Mouse (Mus musculus) ovary, adult 18-20 months (tissue): Measurements from ENCODE around the gene Ctss.
"Not testable (repeated sequence)": the region's sequence is repeated elsewhere in the genome, so short reads cannot be mapped to it uniquely, and the experiment has no call there.

Source experiments
- DNase-seq: peaks from one replicate; pipeline ENCODE4 v3.0.0; 2022; ENCODE audit warnings: low spot score, mixed read lengths

Gene Ctss

DNA sequence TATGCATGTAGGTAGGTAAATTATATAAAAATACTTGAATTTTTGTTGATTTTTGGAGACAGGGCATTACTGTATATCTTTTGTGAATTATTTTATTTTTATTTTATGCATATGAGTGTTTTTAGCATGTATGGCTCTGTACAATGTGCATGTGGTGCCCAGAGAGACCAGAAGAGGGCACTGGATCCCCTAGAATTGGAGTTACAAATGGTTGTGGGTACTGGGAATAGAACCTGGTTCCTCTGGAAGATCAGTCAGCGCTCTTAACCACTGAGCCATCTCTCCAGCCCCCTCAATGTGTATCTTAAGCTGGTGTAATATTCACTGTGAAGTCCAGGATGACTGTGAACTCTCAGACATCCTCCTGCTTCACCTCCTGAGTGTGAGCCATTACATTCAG, 8.3 kb downstream of the Ctss start:
- no peak for DNase-seq

GRCm38 (mm10) chr3:95538936-95539335, 12.3 kb downstream of the Ctss start:
- no peak for DNase-seq

DNA sequence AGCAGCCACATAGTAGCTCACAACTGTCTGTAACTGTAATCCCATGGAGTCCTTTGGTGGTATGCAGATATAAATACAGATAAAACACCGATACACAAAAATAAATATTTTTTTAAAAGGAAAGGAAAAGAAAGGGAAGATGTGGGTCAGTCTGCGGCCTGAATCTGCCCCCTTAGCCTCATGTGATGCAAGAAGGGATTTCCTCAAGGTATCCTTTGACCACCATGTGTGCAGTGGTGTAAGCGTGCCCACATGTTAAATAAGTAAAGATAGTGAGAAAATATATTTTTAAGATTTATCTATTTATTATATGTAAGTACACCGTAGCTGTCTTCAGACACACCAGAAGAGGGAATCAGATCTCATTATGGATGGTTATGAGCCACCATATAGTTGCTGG, 13.3 kb downstream of the Ctss start:
- DNase-seq: no peak

GRCm38 (mm10) chr3:95541186-95541585, 14.6 kb downstream of the Ctss start:
- DNase-seq: not testable (repeated sequence)

DNA sequence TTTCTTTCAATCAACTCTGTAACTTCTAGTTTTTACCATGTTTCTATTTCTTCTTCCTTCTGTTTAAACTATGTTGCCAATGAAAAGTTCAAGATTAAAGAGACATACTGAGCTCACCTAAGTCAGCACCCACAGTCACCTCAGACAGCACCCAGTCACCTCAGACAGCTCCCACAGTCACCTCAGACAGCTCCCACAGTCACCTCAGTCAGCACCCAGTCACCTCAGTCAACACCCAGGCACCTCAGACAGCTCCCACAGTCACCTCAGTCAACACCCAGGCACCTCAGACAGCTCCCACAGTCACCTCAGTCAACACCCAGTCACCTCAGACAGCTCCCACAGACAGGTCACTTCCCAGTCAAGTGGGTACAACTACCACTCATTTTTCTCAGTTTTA, 15.6 kb downstream of the Ctss start:
- DNase-seq: no peak

- DNase-seq: no peak
Observed at GRCm38 (mm10) chr3:95542981-95543380, 16.4 kb downstream of the Ctss start.

- DNase-seq: no peak
Observed at GRCm38 (mm10) chr3:95550176-95550575, 23.6 kb downstream of the Ctss start.

- no peak for DNase-seq
Observed at GRCm38 (mm10) chr3:95553986-95554385, 27.4 kb downstream of the Ctss start.

- DNase-seq: no peak
Observed at GRCm38 (mm10) chr3:95559437-95559836, 32.9 kb downstream of the Ctss start, which contains the start of gene Hormad1. TSS of gene Hormad1 (plus strand) at chr3:95559677.

DNA sequence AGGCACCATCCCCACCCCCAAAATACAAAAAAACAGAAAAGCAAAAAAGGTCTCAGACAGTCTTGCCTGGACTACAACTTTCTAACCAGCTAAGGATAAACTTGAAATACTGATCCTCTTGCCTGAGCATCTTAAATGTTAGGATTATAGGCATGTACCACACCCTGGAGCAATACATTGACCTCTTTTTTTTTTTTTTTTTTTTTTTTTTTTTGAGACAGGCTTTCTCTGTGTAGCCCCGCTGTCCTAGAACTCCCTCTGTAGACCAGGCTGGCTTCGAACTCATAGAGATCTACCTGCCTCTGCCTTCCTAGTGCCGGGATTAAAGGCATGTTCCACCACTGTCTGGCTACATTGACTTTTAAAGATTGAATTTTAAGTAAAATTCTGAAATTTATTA, 34.2 kb downstream of the Ctss start:
- no peak for DNase-seq

GRCm38 (mm10) chr3:95561826-95562225, 35.2 kb downstream of the Ctss start:
- DNase-seq: no peak

- no peak for DNase-seq
Observed at GRCm38 (mm10) chr3:95569585-95569984, 43.0 kb downstream of the Ctss start.

DNA sequence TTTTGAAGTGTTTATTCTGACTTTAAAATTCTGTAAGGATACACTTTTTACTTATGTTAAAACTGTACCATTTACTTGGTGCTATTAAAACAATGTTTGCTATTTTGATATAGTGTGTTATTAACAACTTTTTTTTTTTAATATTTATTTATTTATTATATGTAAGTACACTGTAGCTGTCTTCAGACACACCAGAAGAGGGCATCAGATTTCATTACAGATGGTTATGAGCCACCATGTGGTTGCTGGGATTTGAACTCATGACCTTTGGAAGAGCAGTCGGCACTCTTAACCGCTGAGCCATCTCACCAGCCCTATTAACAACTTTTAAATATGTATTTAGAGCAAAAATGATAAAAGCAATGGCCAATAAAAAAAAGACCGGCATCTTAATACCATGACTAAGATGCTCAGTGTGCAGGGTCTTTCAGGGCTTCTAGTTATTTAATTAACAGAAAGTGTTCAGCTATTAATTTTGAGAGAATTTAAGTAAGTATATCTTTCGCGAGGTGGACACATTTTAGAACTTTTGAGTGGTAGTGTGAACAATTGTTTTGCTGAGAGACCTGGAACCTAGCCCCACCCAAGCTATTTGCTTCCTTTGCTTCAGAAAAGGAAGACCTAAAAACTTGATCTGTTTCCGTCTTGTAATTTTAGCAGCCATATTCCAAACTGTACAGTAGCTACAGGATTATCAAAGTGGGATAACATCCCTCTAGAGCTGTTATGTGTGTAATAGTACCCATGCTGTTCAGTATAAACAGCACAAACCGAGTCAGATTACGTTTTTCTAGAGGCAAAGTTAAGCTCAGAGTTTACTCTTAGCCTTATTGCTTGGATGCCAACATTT, 61.4 kb downstream of the Ctss start:
- DNase-seq: no peak

GRCm38 (mm10) chr3:95588604-95589086, 62.1 kb downstream of the Ctss start, which contains the start of gene Golph3l:
TSS of gene Golph3l (plus strand) at chr3:95588934.
- peak; percentile 95 for DNase-seq

DNA sequence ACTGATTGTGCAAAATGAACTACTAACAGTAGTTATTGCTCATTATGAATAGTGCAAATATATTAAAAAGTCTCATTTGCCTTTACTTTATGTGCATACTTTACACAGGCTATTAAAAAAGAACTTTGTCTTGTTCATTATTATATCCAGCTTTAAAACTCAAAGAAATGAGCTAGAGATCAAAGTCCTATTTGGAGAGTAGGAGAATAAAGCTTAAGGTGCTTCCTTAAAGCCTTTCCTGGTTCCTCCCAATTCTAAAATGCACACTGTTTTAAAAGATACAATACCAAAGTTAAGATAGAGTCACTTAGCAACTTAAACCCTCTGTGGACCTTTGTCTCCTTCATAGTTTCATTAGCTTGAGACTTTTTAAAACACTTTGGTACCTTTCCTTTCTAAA, 72.1 kb downstream of the Ctss start:
- DNase-seq: no peak

GRCm38 (mm10) chr3:95601287-95601686, 74.7 kb downstream of the Ctss start:
- DNase-seq: no peak
